Mouse (Mus musculus) spleen, adult 2 months (tissue): Measurements from ENCODE around the gene Cdr2l.

Experiments
- CTCF ChIP-seq: fragments of 200-500 bp; IDR thresholded peaks from 2 replicates; pipeline ENCODE4 v1.5.1; 2011; ENCODE audit warnings: mild to moderate bottlenecking, inconsistent platforms; ENCODE audit not compliant: insufficient read depth, insufficient read length, insufficient replicate concordance; ENCODE audit errors: extremely low read depth
- POLR2A ChIP-seq: fragments of 200-500 bp; IDR thresholded peaks from 2 replicates; pipeline ENCODE4 v1.6.1; 2011; ENCODE audit warnings: low read depth, low read length, inconsistent platforms

- TF ChIP-seq CTCF (no peak), POLR2A (no peak)
Measured at GRCm38 (mm10) chr11:115421972-115422371, 40.3 kb downstream of the Cdr2l start.
